Mouse (Mus musculus) intestine, embryonic 14.5 days (tissue): ENCODE measurements at regions not wholly inside any gene's neighbourhood (a gene's known extent, or its start where the extent isn't known, plus 50 kb on each side); places are given as distances from the start of the nearest gene placed in this dataset.

Source experiments
- ATAC-seq: fragments of 200-750 bp; cut with Nextera tagmentation; replicated peaks from 2 replicates; pipeline ENCODE4 v1.8.0; 2017; ENCODE audit warnings: low read depth, moderate number of reproducible peaks, moderate TSS enrichment, moderate library complexity; ENCODE audit not compliant: low FRiP score, low TSS enrichment
- DNase-seq: peaks from one replicate; pipeline ENCODE4 v3.0.0-alpha.2; 2018; ENCODE audit warnings: low spot score
- H3K27ac ChIP-seq: fragments of 300-500 bp; sonication (generic); 2 replicates; pipeline ENCODE4 v1.5.1; 2014; ENCODE audit warnings: low read depth, mild to moderate bottlenecking, control low read depth
- H3K27me3 ChIP-seq: fragments of 300-500 bp; sonication (generic); replicated peaks from 2 replicates; pipeline ENCODE4 v1.6.1; 2014; ENCODE audit warnings: low read length, control low read depth; ENCODE audit not compliant: control insufficient read depth, insufficient read depth
- H3K36me3 ChIP-seq: fragments of 300-500 bp; sonication (generic); 2 replicates; pipeline ENCODE4 v1.6.1; 2014; ENCODE audit warnings: low read length, control low read depth; ENCODE audit not compliant: control insufficient read depth, insufficient read depth
- H3K4me1 ChIP-seq: fragments of 300-500 bp; sonication (generic); replicated peaks from 2 replicates; pipeline ENCODE4 v1.6.1; 2014; ENCODE audit warnings: low read length, control low read depth, mixed read lengths; ENCODE audit not compliant: control insufficient read depth, insufficient read depth
- H3K4me2 ChIP-seq: fragments of 300-500 bp; sonication (generic); 2 replicates; pipeline ENCODE4 v1.6.1; 2014; ENCODE audit warnings: low read length
- H3K4me3 ChIP-seq: fragments of 300-500 bp; sonication (generic); 2 replicates; pipeline ENCODE4 v1.5.1; 2014; ENCODE audit warnings: low read depth, low read length, control low read depth, mixed read lengths
- H3K9ac ChIP-seq: fragments of 300-500 bp; sonication (generic); 2 replicates; pipeline ENCODE4 v1.6.1; 2014; ENCODE audit warnings: mild to moderate bottlenecking, low read length
- H3K9me3 ChIP-seq: fragments of 300-500 bp; sonication (generic); 2 replicates; pipeline ENCODE4 v1.6.1; 2016; ENCODE audit warnings: low read length, control low read depth; ENCODE audit not compliant: control insufficient read depth
- WGBS: fragments of 180-500 bp; shearing (Covaris S2); extraction: QIAGEN DNeasy Blood & Tissue Kit; methylation state at CpG from one replicate; pipeline ENCODE4 v1.1.7; 2014; 5-methylcytosine and 5-hydroxymethylcytosine counted together

- H3K4me3 ChIP-seq: no peak overlapping the region
- 80% methylated on average over 3 of the region's 3 CpGs for WGBS
- H3K9me3 ChIP-seq: no peaks in the 10 kb centered on the region
- no peak overlapping the region for H3K27ac ChIP-seq
- H3K27me3 ChIP-seq: no peaks in the 10 kb centered on the region
- no peak overlapping the region for H3K9ac ChIP-seq
- DNase-seq: no peak
- no peaks in the 10 kb centered on the region for H3K36me3 ChIP-seq
- no peaks in the 10 kb centered on the region for H3K4me1 ChIP-seq
- no peak for ATAC-seq
- no peak overlapping the region for H3K4me2 ChIP-seq
These were observed 380.1 kb upstream of the Gm5148 start for GRCm38 (mm10) chr3:38104418-38104817.

- no peak for DNase-seq
These were observed 378.7 kb upstream of the Gm5148 start for GRCm38 (mm10) chr3:38102985-38103384.

GRCm38 (mm10) chr3:38102181-38102580, 377.9 kb upstream of the Gm5148 start:
- H3K36me3 ChIP-seq: no peaks in the 10 kb centered on the region
- WGBS: 79% methylated on average over 1 of the region's 1 CpGs
- H3K27me3 ChIP-seq: no peaks in the 10 kb centered on the region
- ATAC-seq (no peak), DNase-seq (no peak)
- H3K4me1 ChIP-seq: no peaks in the 10 kb centered on the region
- H3K4me2 ChIP-seq: no peak overlapping the region
- no peak overlapping the region for H3K27ac ChIP-seq
- no peak overlapping the region for H3K4me3 ChIP-seq
- H3K9ac ChIP-seq: no peak overlapping the region
- H3K9me3 ChIP-seq: no peaks in the 10 kb centered on the region

More at GRCm38 (mm10) chr3:38102985-38103384, 378.7 kb upstream of the Gm5148 start:
- no peak overlapping the region for H3K4me3 ChIP-seq
- H3K4me2 ChIP-seq: no peak overlapping the region
- ATAC-seq: no peak
- no peak overlapping the region for H3K9ac ChIP-seq
- no peaks in the 10 kb centered on the region for H3K27me3 ChIP-seq
- H3K36me3 ChIP-seq: no peaks in the 10 kb centered on the region
- H3K4me1 ChIP-seq: no peaks in the 10 kb centered on the region
- WGBS: 91% methylated on average over 1 of the region's 1 CpGs
- H3K9me3 ChIP-seq: no peaks in the 10 kb centered on the region
- no peak overlapping the region for H3K27ac ChIP-seq

GRCm38 (mm10) chr3:38094370-38094979, 370.2 kb upstream of the Gm5148 start:
- H3K4me3 ChIP-seq: no peak overlapping the region
- WGBS: 82% methylated on average over 7 of the region's 7 CpGs
- DNase-seq: no peak
- no peak overlapping the region for H3K9ac ChIP-seq
- no peak overlapping the region for H3K27ac ChIP-seq
- no peaks in the 10 kb centered on the region for H3K9me3 ChIP-seq
- H3K4me2 ChIP-seq: no peak overlapping the region
- no peaks in the 10 kb centered on the region for H3K27me3 ChIP-seq
- no peak for ATAC-seq
- no peaks in the 10 kb centered on the region for H3K36me3 ChIP-seq
- H3K4me1 ChIP-seq: no peaks in the 10 kb centered on the region

GRCm38 (mm10) chr3:38084548-38084947, 360.3 kb upstream of the Gm5148 start:
- Histone ChIP-seq H3K36me3 (no peaks in the 10 kb centered on the region), H3K4me2 (no peak overlapping the region), H3K27me3 (no peaks in the 10 kb centered on the region), H3K27ac (no peak overlapping the region), H3K4me3 (no peak overlapping the region), H3K4me1 (no peaks in the 10 kb centered on the region), H3K9ac (no peak overlapping the region), H3K9me3 (no peaks in the 10 kb centered on the region)
- no peak for ATAC-seq
- no peak for DNase-seq
- WGBS: 52% methylated on average over 6 of the region's 6 CpGs

GRCm38 (mm10) chr3:38082386-38082785, 358.1 kb upstream of the Gm5148 start:
- DNase-seq (no peak), ATAC-seq (no peak)
- no peaks in the 10 kb centered on the region for H3K9me3 ChIP-seq
- no peak overlapping the region for H3K4me2 ChIP-seq
- H3K4me3 ChIP-seq: no peak overlapping the region
- no peaks in the 10 kb centered on the region for H3K36me3 ChIP-seq
- H3K4me1 ChIP-seq: no peaks in the 10 kb centered on the region
- no peak overlapping the region for H3K27ac ChIP-seq
- no peak overlapping the region for H3K9ac ChIP-seq
- WGBS: 85% methylated on average over 11 of the region's 11 CpGs
- no peaks in the 10 kb centered on the region for H3K27me3 ChIP-seq

GRCm38 (mm10) chr3:38076835-38077234, 352.5 kb upstream of the Gm5148 start:
- ATAC-seq (no peak), DNase-seq (no peak)
- no peak overlapping the region for H3K27ac ChIP-seq
- WGBS: 83% methylated on average over 1 of the region's 1 CpGs
- no peaks in the 10 kb centered on the region for H3K36me3 ChIP-seq
- no peaks in the 10 kb centered on the region for H3K9me3 ChIP-seq
- H3K9ac ChIP-seq: no peak overlapping the region
- no peak overlapping the region for H3K4me3 ChIP-seq
- H3K4me2 ChIP-seq: no peak overlapping the region
- no peaks in the 10 kb centered on the region for H3K4me1 ChIP-seq
- H3K27me3 ChIP-seq: no peaks in the 10 kb centered on the region

GRCm38 (mm10) chr3:38073946-38074345, 349.7 kb upstream of the Gm5148 start:
- Histone ChIP-seq H3K9ac (no peak overlapping the region), H3K36me3 (no peaks in the 10 kb centered on the region), H3K9me3 (no peaks in the 10 kb centered on the region), H3K27me3 (no peaks in the 10 kb centered on the region), H3K4me2 (no peak overlapping the region), H3K4me3 (no peak overlapping the region), H3K4me1 (no peaks in the 10 kb centered on the region), H3K27ac (no peak overlapping the region)
- 63% methylated on average over 4 of the region's 4 CpGs for WGBS
- no peak for DNase-seq
- ATAC-seq: no peak

GRCm38 (mm10) chr3:38055627-38056026, 331.3 kb upstream of the Gm5148 start:
- peak overlapping the region; percentile 51; the same call in 1 of the 2 replicates for H3K27ac ChIP-seq
- ATAC-seq (peak; percentile 64; the same call in 1 of the 2 replicates), DNase-seq (peak; percentile 59)

More at GRCm38 (mm10) chr3:38055627-38056026, 331.3 kb upstream of the Gm5148 start:
- Histone ChIP-seq H3K4me2 (no peak overlapping the region), H3K4me1 (peaks cover 14% of the 10 kb centered on the region), H3K36me3 (no peaks in the 10 kb centered on the region), H3K27me3 (no peaks in the 10 kb centered on the region), H3K9ac (no peak overlapping the region), H3K9me3 (no peaks in the 10 kb centered on the region), H3K4me3 (no peak overlapping the region)
- 20% methylated on average over 9 of the region's 9 CpGs for WGBS
